Mouse (Mus musculus): ENCODE measurements at regions not wholly inside any gene's neighbourhood (a gene's known extent, or its start where the extent isn't known, plus 50 kb on each side); places are given as distances from the start of the nearest gene placed in this dataset.
A peak's percentile ranks its signal among the peaks of the same experiment; 100 is the strongest.

DNA sequence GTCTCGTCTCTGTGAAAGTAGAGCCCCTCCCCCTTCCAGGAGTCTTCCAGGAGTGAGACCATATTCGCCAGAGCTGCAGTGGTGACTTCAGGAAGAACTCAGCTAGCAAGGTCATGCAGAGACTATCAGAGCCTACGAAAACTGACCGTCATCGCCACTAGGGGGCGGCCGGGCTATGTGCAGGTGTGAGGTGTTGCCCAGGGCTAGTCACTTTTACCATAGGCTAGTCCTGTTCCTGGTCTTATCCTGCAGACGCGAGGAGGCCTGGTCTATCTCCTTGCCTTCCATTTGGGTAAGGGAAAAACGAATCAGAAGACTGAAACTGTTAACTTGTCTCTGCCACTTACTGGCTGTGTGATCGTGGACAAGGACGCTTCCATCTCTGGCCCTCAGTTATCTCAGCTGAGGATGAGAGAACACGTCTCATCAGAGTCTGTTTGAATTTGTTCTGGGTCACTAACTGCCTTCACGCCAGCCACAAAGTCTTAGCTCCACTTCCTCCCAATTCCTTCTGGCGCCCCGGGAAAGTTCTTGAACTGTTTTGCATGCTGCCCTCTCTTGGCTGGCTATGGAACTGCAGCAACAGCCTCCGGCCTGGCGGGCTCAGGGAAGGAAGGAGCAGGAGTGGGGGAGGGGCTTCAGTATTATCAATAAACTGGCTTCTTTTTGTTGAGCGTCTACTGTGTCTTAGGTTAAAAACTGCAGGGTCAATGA, 53.5 kb upstream of the Runx3 start:
- peak; percentile 77 for TF ChIP-seq CTCF (IDR thresholded peaks at IDR 0.05; ENCODE audit: low read depth)
- TF ChIP-seq EP300 (IDR thresholded peaks at IDR 0.05; ENCODE audit: low read depth), result no peak

All from heart, postnatal 0 days (tissue).